Mouse (Mus musculus): ENCODE measurements around the gene Mbtps1.

Mbtps1 gene

DNA sequence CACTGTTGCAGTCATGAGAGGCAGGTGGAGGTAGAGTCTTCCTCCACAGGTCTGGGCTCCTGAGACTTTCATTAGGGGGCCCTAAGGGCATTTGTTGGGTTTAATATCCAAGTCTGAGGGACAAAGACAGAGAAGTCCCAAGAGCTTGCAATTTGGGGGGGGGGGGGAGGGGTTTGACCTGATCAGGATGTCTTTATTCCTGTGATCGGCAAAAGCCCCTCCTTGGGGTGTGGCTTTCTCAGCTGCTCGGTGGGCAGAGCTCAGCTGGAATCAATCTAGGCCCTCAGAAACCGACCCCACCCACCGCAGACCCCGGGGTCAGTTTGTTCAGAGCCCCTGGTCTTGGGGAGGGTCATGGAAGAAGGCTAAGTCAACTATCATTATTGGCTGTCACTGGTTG is 56.9 kb downstream of the Mbtps1 start, which contains the start of gene Slc38a8:
Gene Slc38a8 (minus strand): TSS at position 101 of the 400 bp plus-strand sequence.
- no peak for DNase-seq

GRCm38 (mm10) chr8:119499836-119500235 is 58.7 kb downstream of the Mbtps1 start:
- DNase-seq, result no peak

DNA sequence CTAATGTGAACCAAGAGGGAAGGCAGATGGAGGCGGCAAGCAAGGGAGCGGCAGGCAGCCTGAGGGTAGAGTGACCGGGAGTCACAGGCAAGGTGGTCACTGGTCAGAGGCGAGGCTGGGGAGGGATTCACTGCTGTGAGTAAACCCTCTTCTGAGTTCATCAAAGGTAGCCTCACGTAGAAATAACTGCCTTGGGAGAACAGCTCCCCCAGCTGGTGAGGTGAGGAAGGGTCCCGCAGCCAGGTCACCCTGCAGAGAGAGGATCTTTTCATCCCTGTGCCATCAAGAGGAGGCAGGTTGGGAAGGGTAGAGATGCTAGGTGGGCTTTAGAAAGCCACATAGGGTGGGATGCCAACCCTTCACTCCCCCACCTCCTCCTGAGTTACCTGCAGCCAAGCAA is 61.7 kb downstream of the Mbtps1 start:
- peak; percentile 27 for DNase-seq

DNA sequence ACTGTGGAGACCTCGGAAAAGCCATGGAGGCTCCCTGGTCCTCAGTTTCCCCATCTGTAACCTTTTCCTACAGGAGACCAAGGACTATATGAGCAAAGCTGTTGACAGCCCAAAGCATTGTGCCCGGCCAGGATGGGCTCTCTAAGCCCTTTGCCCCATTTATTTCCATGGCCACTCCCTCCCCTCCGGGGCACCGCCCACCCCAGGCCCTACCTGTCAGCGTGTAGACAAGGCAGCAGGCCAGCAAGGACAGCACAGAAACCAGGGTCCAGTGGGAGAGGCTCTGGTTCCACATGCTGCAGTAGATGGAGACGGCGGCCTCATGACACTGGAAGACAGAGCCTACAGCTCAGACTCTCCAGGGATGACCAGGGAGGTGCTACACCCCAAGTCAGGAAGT is 71.4 kb downstream of the Mbtps1 start:
- DNase-seq, result no peak

DNA sequence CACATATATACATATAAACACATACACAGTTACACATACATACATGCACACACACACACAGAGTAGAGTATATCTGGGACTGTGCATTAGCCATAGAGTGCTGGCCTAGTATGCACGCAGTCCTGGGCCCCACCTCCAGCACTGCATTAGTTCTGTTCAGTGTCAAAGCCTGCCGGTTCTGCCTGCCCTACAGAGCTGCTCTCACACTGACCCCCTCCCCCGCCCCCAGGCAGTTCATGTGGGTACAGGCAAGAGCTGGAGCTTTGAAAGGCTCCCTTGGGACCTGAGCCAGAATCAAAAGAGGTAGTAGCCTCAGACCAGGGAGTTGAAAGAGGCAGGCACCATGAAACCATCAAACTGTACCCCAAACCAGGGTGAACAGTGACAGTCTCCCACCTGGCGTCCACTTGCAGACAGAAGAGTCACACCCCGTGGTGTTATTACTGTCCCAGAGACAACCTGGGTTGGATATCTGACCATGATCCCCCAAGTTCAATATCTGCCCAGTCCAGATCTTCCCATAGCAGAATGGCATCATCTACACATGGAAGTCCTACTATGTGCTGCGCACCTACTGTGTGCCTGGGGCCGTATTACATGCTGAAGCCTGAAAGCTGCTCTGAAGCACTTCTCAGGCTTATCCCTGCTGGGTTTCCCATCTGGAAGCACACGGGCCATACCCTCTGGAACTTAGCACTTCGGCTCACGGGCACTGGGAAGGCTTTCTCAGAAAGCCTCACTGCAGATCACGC is 74.2 kb downstream of the Mbtps1 start:
- no peak for DNase-seq

GRCm38 (mm10) chr8:119478684-119479083 is 79.9 kb downstream of the Mbtps1 start:
- no peak for DNase-seq

GRCm38 (mm10) chr8:119468091-119468490 is 90.4 kb downstream of the Mbtps1 start:
- DNase-seq, result no peak

DNA sequence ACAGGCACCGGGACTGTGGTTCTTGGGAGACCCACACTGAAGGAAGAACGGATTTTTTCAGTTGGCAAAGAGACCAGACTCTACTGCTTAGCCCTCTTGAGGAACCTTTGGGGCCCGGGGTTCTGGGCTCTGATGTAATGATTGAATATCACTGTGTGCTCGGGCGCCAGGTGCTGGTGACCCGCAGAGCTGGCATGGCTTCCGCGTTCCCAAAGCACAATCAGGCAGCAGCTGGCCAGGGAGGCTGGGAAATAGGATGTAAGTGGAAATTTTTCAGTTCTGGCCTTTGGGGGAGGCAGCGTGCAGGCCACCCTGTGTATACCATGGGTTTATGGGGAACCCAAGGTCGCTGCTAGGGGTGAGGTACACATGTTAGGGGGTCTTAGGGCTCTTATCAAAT is 91.7 kb downstream of the Mbtps1 start:
- no peak for DNase-seq

DNA sequence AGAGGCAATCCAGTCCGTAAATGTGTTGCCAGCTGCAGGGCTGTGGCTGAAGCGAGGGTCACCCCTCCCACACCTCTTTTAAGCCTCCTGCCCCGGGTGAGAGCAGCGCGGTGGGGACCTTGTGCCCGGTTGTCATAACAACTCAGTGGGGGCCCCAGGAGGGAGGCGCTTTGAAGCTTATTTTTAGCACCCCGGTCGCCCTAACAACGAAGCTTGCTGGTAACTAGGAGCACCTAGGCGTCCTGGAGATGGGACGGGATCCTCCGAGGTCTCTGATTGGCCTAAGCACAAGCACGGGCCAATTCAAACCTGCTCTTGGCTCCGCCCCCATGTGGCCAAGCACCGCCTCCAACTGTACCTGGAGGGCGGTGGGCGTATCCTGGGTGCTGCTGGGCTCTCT is 92.4 kb downstream of the Mbtps1 start:
- DNase-seq, result peak; percentile 81

GRCm38 (mm10) chr8:119463709-119464108 is 94.8 kb downstream of the Mbtps1 start:
- DNase-seq, result peak; percentile 56

DNA sequence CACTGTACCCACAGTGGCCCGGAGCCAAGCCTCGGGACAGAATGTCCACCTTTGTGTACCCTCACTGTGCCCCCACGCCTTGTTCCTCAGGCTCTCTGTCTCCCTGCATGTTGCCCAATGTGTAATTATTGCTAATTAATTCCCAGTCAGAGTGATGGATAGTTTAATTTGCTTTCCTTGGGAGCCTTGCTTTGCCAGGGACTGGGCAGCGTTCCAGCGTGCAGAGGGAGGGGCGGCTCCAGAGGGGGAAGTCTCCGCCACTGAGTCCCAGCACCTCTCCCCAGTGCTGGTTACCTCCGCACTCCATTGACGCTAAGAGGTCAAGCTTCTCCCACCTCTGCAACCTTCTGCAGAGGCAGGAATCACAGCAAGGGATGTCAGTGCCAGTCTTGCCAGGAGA is 97.2 kb downstream of the Mbtps1 start:
- DNase-seq, result no peak

DNA sequence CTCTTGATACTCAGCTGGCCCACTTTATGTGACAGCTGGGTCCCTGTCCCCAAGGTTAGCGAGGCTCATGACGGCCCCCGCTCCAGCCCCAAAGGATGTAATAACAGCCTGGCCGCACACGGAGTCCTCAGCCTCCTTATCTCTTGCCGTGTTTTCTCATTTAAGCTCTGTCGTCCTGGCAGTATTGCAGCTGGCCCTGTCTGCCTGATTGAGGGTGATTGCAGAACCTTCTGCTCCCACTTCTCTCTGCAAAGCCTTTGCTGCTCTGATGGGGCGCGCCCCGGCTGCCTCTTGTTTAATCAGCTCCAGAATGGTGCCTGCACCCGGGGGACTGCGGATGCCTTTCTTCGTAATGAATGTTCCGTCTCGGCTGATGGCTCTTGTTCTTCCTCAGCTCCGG is 98.8 kb downstream of the Mbtps1 start:
- peak; percentile 56 for DNase-seq
